Mouse (Mus musculus): ENCODE measurements around the gene Gm28053.

- TF ChIP-seq CTCF (IDR thresholded peaks at IDR 0.05; ENCODE audit: extremely low read depth, insufficient read length, insufficient replicate concordance, low read depth, low read length): no peak
- TF ChIP-seq POLR2A (IDR thresholded peaks at IDR 0.05; ENCODE audit: low read depth, low read length): no peak
Measured at GRCm38 (mm10) chr6:48684806-48685205, 33.6 kb upstream of the Gm28053 start.
